Mouse (Mus musculus) erythroblast, embryonic 14.5 days (primary cell): ENCODE data around the gene Tnfsf4.

Experiments
- GATA1 ChIP-seq: IDR thresholded peaks from 2 replicates; pipeline ENCODE4 v1.6.1; 2012; ENCODE audit warnings: low read length, inconsistent platforms, mixed read lengths
- TAL1 ChIP-seq: IDR thresholded peaks from 3 replicates; pipeline ENCODE4 v1.6.1; 2012; ENCODE audit warnings: low read length, inconsistent platforms, mixed read lengths

DNA sequence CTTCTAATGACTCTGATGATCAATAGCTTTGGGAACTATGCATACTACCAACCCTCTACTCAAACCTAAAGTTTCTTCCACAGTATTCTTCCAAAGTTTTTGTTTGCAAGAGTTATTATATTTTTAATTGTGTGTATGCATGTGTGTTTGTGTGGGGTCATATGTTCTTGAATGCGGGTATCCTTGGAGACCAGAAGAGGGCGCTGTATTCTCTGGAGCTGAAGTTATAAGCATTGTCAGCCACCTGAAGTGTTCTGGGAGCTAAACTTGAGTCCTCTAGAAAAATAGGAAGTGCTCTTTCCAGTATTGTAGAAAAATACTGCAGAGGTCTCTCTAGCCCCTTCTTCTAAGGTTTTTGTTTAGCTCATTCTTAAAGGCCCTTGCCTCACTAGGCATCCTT lies 5.1 kb upstream of the Tnfsf4 start:
- no peak for TF ChIP-seq GATA1
- TF ChIP-seq TAL1 = no peak
